Mouse (Mus musculus): ENCODE results near the gene Simc1.
"Not testable (repeated sequence)": the region's sequence is repeated elsewhere in the genome, so short reads cannot be mapped to it uniquely, and the experiment has no call there.

The Simc1 gene

GRCm38 (mm10) chr13:54503604-54504521, at the start of gene Simc1:
Gene Simc1, plus strand, starts transcription at chr13:54503779.
- DNase-seq (ENCODE audit: low spot score in 2 of 2) = peak; percentile 49 to 65

- peak in 1 of 2 experiments; percentile 36 for DNase-seq (ENCODE audit: low spot score in 2 of 2)
Observed at GRCm38 (mm10) chr13:54457062-54457461, 46.5 kb upstream of the Simc1 start.

- DNase-seq (ENCODE audit: low spot score in 2 of 2) = no peak
Observed at GRCm38 (mm10) chr13:54459282-54459681, 44.3 kb upstream of the Simc1 start.

- peak; percentile 76 to 83 for DNase-seq (ENCODE audit: low spot score in 2 of 2)
Observed at GRCm38 (mm10) chr13:54468098-54469011, 35.2 kb upstream of the Simc1 start, which contains the start of gene Thoc3. Gene Thoc3, minus strand, starts transcription at chr13:54468849.

- no peak for DNase-seq (ENCODE audit: low spot score in 2 of 2)
Observed at GRCm38 (mm10) chr13:54469012-54469354, 34.6 kb upstream of the Simc1 start.

GRCm38 (mm10) chr13:54471967-54472366, 31.6 kb upstream of the Simc1 start:
- no peak for DNase-seq (ENCODE audit: low spot score in 2 of 2)

GRCm38 (mm10) chr13:54474996-54475395, 28.6 kb upstream of the Simc1 start:
- DNase-seq (ENCODE audit: low spot score in 2 of 2) = no peak

- peak in 1 of 2 experiments; percentile 22 for DNase-seq (ENCODE audit: low spot score in 2 of 2)
Observed at GRCm38 (mm10) chr13:54475702-54476101, 27.9 kb upstream of the Simc1 start.

- DNase-seq (ENCODE audit: low spot score in 2 of 2) = no peak
Observed at GRCm38 (mm10) chr13:54479286-54479685, 24.3 kb upstream of the Simc1 start.

- no peak for DNase-seq (ENCODE audit: low spot score in 2 of 2)
Observed at GRCm38 (mm10) chr13:54481498-54481897, 22.1 kb upstream of the Simc1 start.

- DNase-seq (ENCODE audit: low spot score in 2 of 2) = no peak
Observed at GRCm38 (mm10) chr13:54490411-54490810, 13.2 kb upstream of the Simc1 start.

GRCm38 (mm10) chr13:54491381-54491780, 12.2 kb upstream of the Simc1 start:
- no peak for DNase-seq (ENCODE audit: low spot score in 2 of 2)

GRCm38 (mm10) chr13:54499551-54499950, 4.0 kb upstream of the Simc1 start:
- DNase-seq (ENCODE audit: low spot score in 2 of 2) = not testable (repeated sequence)

GRCm38 (mm10) chr13:54501352-54501751, 2.2 kb upstream of the Simc1 start:
- DNase-seq (ENCODE audit: low spot score in 2 of 2) = no peak

GRCm38 (mm10) chr13:54501957-54502690, 1.5 kb upstream of the Simc1 start:
- DNase-seq (ENCODE audit: low spot score in 2 of 2) = no peak

- no peak for DNase-seq (ENCODE audit: low spot score in 2 of 2)
Observed at GRCm38 (mm10) chr13:54503278-54503603, 338 bp upstream of the Simc1 start.

- DNase-seq (ENCODE audit: low spot score in 2 of 2) = no peak
Observed at GRCm38 (mm10) chr13:54504611-54505260, 1.2 kb downstream of the Simc1 start.

- no peak for DNase-seq (ENCODE audit: low spot score in 2 of 2)
Observed at GRCm38 (mm10) chr13:54505920-54506319, 2.3 kb downstream of the Simc1 start.

GRCm38 (mm10) chr13:54520221-54520620, 16.6 kb downstream of the Simc1 start:
- peak in 1 of 2 experiments; percentile 29 for DNase-seq (ENCODE audit: low spot score in 2 of 2)

GRCm38 (mm10) chr13:54521181-54521580, 17.6 kb downstream of the Simc1 start:
- DNase-seq (ENCODE audit: low spot score in 2 of 2) = no peak

GRCm38 (mm10) chr13:54527140-54527539, 23.6 kb downstream of the Simc1 start:
- DNase-seq (ENCODE audit: low spot score in 2 of 2) = no peak

All from spleen, postnatal 14 days (tissue).